Mouse (Mus musculus): Measurements from ENCODE around the gene Mettl24.

DNA sequence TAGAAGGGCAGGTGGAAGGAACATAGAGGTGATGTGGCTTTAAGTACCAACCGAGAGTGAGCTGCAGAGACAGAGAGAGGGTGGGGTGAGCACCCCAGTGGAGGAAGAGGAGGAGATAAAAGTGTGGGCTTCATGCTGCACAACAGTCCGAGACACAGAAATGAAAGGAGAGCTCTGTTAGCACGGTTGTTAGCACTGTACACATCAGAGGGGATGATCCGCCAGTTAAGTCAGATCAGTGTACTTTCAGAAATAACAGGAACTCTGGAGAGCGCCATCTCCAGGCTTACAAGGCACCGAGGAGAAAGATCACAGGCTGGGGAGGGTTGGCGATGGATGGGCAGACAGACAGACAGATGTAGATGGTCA is 9.8 kb upstream of the Mettl24 start:
- no peak for TF ChIP-seq POLR2AphosphoS2 (IDR thresholded peaks at IDR 0.05; ENCODE audit: low read length)
- TF ChIP-seq CTCF (IDR thresholded peaks at IDR 0.05 in 2 of 3, conservative IDR thresholded peaks at IDR 0.05 in 1 of 3; ENCODE audit: control insufficient read depth in 1 of 3, insufficient read depth in 1 of 3, low read depth in 2 of 3, low read length in 3 of 3, poor library complexity in 1 of 3, severe bottlenecking in 1 of 3): no peak
- no peak for TF ChIP-seq RCOR1 (IDR thresholded peaks at IDR 0.05; ENCODE audit: low read depth, low read length)
- no peak for TF ChIP-seq MAFK (IDR thresholded peaks at IDR 0.05; ENCODE audit: borderline replicate concordance, low read depth, low read length)
- no peak for TF ChIP-seq USF1 (IDR thresholded peaks at IDR 0.05; ENCODE audit: low read depth, low read length)
- no peak for TF ChIP-seq ZMIZ1 (IDR thresholded peaks at IDR 0.05; ENCODE audit: low read depth, low read length)
- no peak for TF ChIP-seq UBTF (IDR thresholded peaks at IDR 0.05; ENCODE audit: borderline replicate concordance, insufficient read depth, low read depth, low read length)
- no peak for TF ChIP-seq ETS1 (IDR thresholded peaks at IDR 0.05; ENCODE audit: low read depth, low read length)
- TF ChIP-seq POLR2A (IDR thresholded peaks at IDR 0.05; ENCODE audit: control insufficient read depth in 1 of 2, insufficient read depth in 1 of 2, low read depth in 1 of 2, low read length in 2 of 2, poor library complexity in 1 of 2): no peak

Measured in MEL (cell line).